Mouse (Mus musculus): ENCODE measurements around the gene Ints11.

GRCm38 (mm10) chr4:155830596-155830995 is 38.8 kb upstream of the Ints11 start:
- TF ChIP-seq CTCF (IDR thresholded peaks at IDR 0.05; ENCODE audit: low read depth, low read length): no peak
- TF ChIP-seq POLR2A (IDR thresholded peaks at IDR 0.05; ENCODE audit: extremely low read depth, insufficient read depth, low read length): no peak

Measured in liver, adult 2 months (tissue).